13 mouse cellular contexts compared by ENCODE assay signal in the genomic region with DNA sequence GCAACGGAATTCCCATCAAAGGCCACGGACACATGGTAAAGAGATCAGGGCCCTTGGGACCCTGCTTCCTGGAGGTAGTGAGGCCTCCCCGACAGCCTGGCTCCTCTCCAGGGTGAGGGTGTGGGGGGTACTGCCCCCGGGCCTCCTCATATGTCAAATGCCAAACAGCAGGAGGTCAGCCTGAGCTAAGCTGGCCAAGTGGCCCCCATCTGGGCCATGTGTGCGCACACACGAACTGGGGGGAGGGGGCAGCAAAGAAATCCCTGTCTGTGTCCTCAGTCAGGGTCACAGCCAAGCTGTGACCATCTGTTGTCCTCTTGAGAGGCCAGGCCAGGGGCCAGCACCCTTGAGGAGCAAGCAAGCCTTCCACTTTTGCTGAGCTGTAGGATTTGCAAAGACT. TPM values are rescaled to one million over a fixed set of nuclear protein-coding genes. Genes with fewer than 3 reads are reported as not detected.
A peak's percentile ranks its signal among the peaks of the same experiment; 100 is the strongest.
DNase-seq lines count a peak whose midpoint lies in the region; ATAC-seq and TF ChIP-seq lines count a peak whose summit lies in the region.
"Had no signal": no experiment of that assay in that cellular context is flagged by ENCODE, and none has a peak within 500 bp of the region (broad histone marks: within the 10 kb centered on the region; RNA-seq: fewer than 3 reads in every experiment).

No protein-coding gene starts in this region.

- intact Hi-C loops in gastrocnemius, postnatal 14 days (cut with DNase I; ENCODE audit: low total_unique reads): no loop called here
- intact Hi-C loops in heart, postnatal 14 days (cut with DNase I): no loop called here

- DNase-seq in gastrocnemius, postnatal 14 days: peak; percentile 42
- DNase-seq in gastrocnemius, adult 18-20 months (ENCODE audit: low spot score): no peak
- peak; percentile 63 for DNase-seq in lung, postnatal 0 days (ENCODE audit: low spot score)
- no peak for DNase-seq in lung, adult 2 months
- DNase-seq in heart, postnatal 14 days: peak; percentile 59 to 65
- DNase-seq in lung, postnatal 36 days: peak; percentile 52
- no peak for DNase-seq in Muller cell, postnatal 12 days (ENCODE audit: inconsistent ontology term)
- DNase-seq: kidney, adult 8-10 months; thymus, postnatal 25 days had no signal

- peaks cover 14% of the 10 kb centered on the region; the same call in 1 of the 2 replicates for H3K4me1 ChIP-seq in lung, postnatal 0 days (ENCODE audit: insufficient read depth, low read depth, low read length)
- H3K4me1 ChIP-seq in lung, adult 2 months (ENCODE audit: control insufficient read depth, insufficient read depth, low read length): peaks cover 12% of the 10 kb centered on the region

- 33% methylated on average over 6 of the region's 6 CpGs for WGBS in lung, postnatal 0 days
- 55% methylated on average over 6 of the region's 6 CpGs for WGBS in lung, adult 2 months

- H3K9ac ChIP-seq in lung, postnatal 0 days (replicated peaks; ENCODE audit: low read depth): no peak overlapping the region
- H3K9ac ChIP-seq: liver, embryonic 15.5 days; midbrain, embryonic 15.5 days had no signal

- H3K27ac ChIP-seq in lung, postnatal 0 days (ENCODE audit: low read length): no peak overlapping the region
- H3K27ac ChIP-seq: liver, embryonic 15.5 days; midbrain, embryonic 15.5 days had no signal

- no peaks in the 10 kb centered on the region for H3K36me3 ChIP-seq in lung, postnatal 0 days (ENCODE audit: insufficient read depth, low read length)
- H3K36me3 ChIP-seq: liver, embryonic 15.5 days; midbrain, embryonic 15.5 days had no signal

- H3K9me3 ChIP-seq in lung, postnatal 0 days (ENCODE audit: low read length): no peaks in the 10 kb centered on the region
- H3K9me3 ChIP-seq: liver, embryonic 15.5 days; midbrain, embryonic 15.5 days had no signal

- H3K4me2 ChIP-seq in lung, postnatal 0 days (replicated peaks; ENCODE audit: low read depth, low read length): no peak overlapping the region
- H3K4me2 ChIP-seq: liver, embryonic 15.5 days; midbrain, embryonic 15.5 days had no signal

- TF ChIP-seq CTCF in lung, postnatal 0 days (IDR thresholded peaks at IDR 0.05): no peak
- no peak for TF ChIP-seq CTCF in lung, adult 2 months (IDR thresholded peaks at IDR 0.05; ENCODE audit: insufficient read depth, low read length)

- no peaks in the 10 kb centered on the region for H3K27me3 ChIP-seq in lung, postnatal 0 days (replicated peaks; ENCODE audit: insufficient read depth, low read length)
- H3K27me3 ChIP-seq: liver, embryonic 15.5 days; midbrain, embryonic 15.5 days had no signal

- peak; percentile 53 for ATAC-seq in lung, postnatal 0 days
- no peak for ATAC-seq in inflammation-experienced regulatory T-cells, adult 6 months
- ATAC-seq: midbrain, embryonic 15.5 days had no signal

- no peak for TF ChIP-seq POLR2A in lung, adult 2 months (IDR thresholded peaks at IDR 0.05; ENCODE audit: borderline replicate concordance, extremely low read depth, low read depth, low read length)

- no peak overlapping the region for H3K4me3 ChIP-seq in lung, postnatal 0 days (ENCODE audit: low read depth, low read length)
- H3K4me3 ChIP-seq in lung, adult 2 months (replicated peaks; ENCODE audit: extremely low read depth, low read depth, low read length): no peak overlapping the region
- H3K4me3 ChIP-seq: liver, embryonic 15.5 days; midbrain, embryonic 15.5 days had no signal

- TF ChIP-seq EP300 in lung, postnatal 0 days (IDR thresholded peaks at IDR 0.05): no peak

RNA-seq across cellular contexts. Expression of gene Fignl2, which starts 13.3 kb away (rescaled TPM):
- total RNA-seq in gastrocnemius, postnatal 14 days (2021): 1 to 10 TPM; 1.3 to 1.4 TPM
- under 1 TPM; 0.55 to 0.81 TPM for total RNA-seq in gastrocnemius, adult 18-20 months (2021)
- 0.48 and 0.60 TPM in 2 replicates for polyA plus RNA-seq in lung, postnatal 0 days (2015; fragmentation: Nextera tagmentation; extraction: Ambion mirVana)
- 9.3 and 10.6 TPM in 2 replicates for polyA plus RNA-seq in lung, adult 2 months (2012; rRNA removed)
- total RNA-seq in heart, postnatal 14 days (2021): 1 to 10 TPM; 2.3 to 2.8 TPM
- not detected for polyA plus RNA-seq in inflammation-experienced regulatory T-cells, adult 6 months (2017; shearing (Covaris generic))

RNA-seq across cellular contexts. Expression of gene Gm47841, which starts 17.9 kb away (rescaled TPM):
- total RNA-seq in gastrocnemius, postnatal 14 days (2021): not detected
- total RNA-seq in gastrocnemius, adult 18-20 months (2021): not detected
- polyA plus RNA-seq in lung, postnatal 0 days (2015; fragmentation: Nextera tagmentation; extraction: Ambion mirVana): not detected in 2 replicates
- polyA plus RNA-seq in lung, adult 2 months (2012; rRNA removed): 0.15 and 0.22 TPM in 2 replicates
- not detected for total RNA-seq in heart, postnatal 14 days (2021)
- polyA plus RNA-seq in inflammation-experienced regulatory T-cells, adult 6 months (2017; shearing (Covaris generic)): not detected
- polyA plus RNA-seq: gonadal fat pad, adult 2 months; liver, embryonic 15.5 days; midbrain, embryonic 15.5 days had no signal

RNA-seq across cellular contexts. Expression of gene Ankrd33, which starts 50.5 kb away (rescaled TPM):
- total RNA-seq in gastrocnemius, postnatal 14 days (2021): not detected
- total RNA-seq in gastrocnemius, adult 18-20 months (2021): not detected
- 0.13 TPM in 1 of 2 replicates, not detected in the other for polyA plus RNA-seq in lung, postnatal 0 days (2015; fragmentation: Nextera tagmentation; extraction: Ambion mirVana)
- polyA plus RNA-seq in lung, adult 2 months (2012; rRNA removed): 0.10 and 0.28 TPM in 2 replicates
- total RNA-seq in heart, postnatal 14 days (2021): not detected
- polyA plus RNA-seq in inflammation-experienced regulatory T-cells, adult 6 months (2017; shearing (Covaris generic)): not detected
- polyA plus RNA-seq: gonadal fat pad, adult 2 months; liver, embryonic 15.5 days; midbrain, embryonic 15.5 days had no signal

Comparison
In these comparisons a context has a peak if more than half of its experiments do, and no peak if none do; other contexts are left out.
1. DNase-seq: peak in gastrocnemius, postnatal 14 days (single experiment), lung, postnatal 0 days (single experiment), heart, postnatal 14 days (2 of 2) and lung, postnatal 36 days (single experiment); none in gastrocnemius, adult 18-20 months (single experiment), lung, adult 2 months (single experiment) and Muller cell, postnatal 12 days (single experiment).